ENCODE assay signal across 15 mouse cellular contexts in the genomic region with DNA sequence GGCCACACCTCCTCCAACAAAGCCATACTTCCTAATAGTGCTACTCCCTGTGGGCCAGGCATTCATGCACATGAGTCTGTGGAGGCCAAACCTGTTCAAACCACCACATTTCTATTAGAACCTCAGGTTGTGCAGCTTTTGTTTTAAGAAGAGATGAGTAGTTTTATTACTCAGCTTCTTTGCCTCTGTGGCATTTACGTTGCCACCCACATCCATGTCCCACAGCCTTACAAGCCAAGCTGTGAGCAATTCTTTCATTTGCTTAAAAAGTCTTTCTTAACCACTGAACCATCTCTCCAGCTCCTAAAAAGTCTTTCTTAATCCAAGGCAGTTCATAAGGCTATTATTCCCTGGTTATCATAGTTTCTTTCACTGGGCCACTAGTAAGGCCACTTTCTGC. TPM values are rescaled to one million over a fixed set of nuclear protein-coding genes. Genes with fewer than 3 reads are reported as not detected.
"Had no signal": no experiment of that assay in that cellular context is flagged by ENCODE, and none has a peak within 500 bp of the region (broad histone marks: within the 10 kb centered on the region; RNA-seq: fewer than 3 reads in every experiment).

No protein-coding gene starts in this region.

- DNase-seq: kidney, adult 18-20 months; kidney, adult 9 months; kidney, postnatal 14 days; kidney, postnatal 4 days; liver, embryonic 13.5 days; lung, adult 2 months; lung, postnatal 14 days; lung, postnatal 4 days; midbrain, embryonic 14.5 days; right cerebral cortex, postnatal 14 days; thymus, adult 18-20 months; thymus, postnatal 14 days; thymus, postnatal 4 days had no signal

- ATAC-seq: intestine, embryonic 16.5 days had no signal

RNA-seq across cellular contexts. Expression of a gene that starts 38.3 kb away (rescaled TPM):
- total RNA-seq: megakaryocyte-erythroid progenitor cell, adult 5-6 weeks had no signal
